Mouse (Mus musculus) embryonic fibroblast, embryonic 13.5 days (primary cell): ENCODE data around the gene Uhrf1.

Source experiments
- CTCF ChIP-seq: IDR thresholded peaks from 2 replicates; pipeline ENCODE4 v1.5.1; 2011; ENCODE audit warnings: mild to moderate bottlenecking, control low read depth, low read length, moderate library complexity, borderline replicate concordance; ENCODE audit not compliant: insufficient read depth
- POLR2A ChIP-seq: IDR thresholded peaks from 2 replicates; pipeline ENCODE4 v1.6.1; 2011; ENCODE audit warnings: low read depth, mild to moderate bottlenecking, control low read depth, low read length, moderate library complexity

- peak; percentile 97 for TF ChIP-seq CTCF
- no peak for TF ChIP-seq POLR2A
These were observed 54.1 kb downstream of the Uhrf1 start for GRCm38 (mm10) chr17:56356921-56357885.
